ENCODE assay signal across 25 mouse cellular contexts in genomic region chr5:50015987-50016587, GRCm38 (mm10). TPM values are rescaled to one million over a fixed set of nuclear protein-coding genes. Genes with fewer than 3 reads are reported as not detected.
A peak's percentile ranks its signal among the peaks of the same experiment; 100 is the strongest.
DNase-seq lines count a peak whose midpoint lies in the region; ATAC-seq lines count a peak whose summit lies in the region.
"Had no signal": no experiment of that assay in that cellular context is flagged by ENCODE, and none has a peak within 500 bp of the region (broad histone marks: within the 10 kb centered on the region; RNA-seq: fewer than 3 reads in every experiment).

No protein-coding gene starts in this region.

- H3K27me3 ChIP-seq in kidney, embryonic 16.5 days (ENCODE audit: insufficient read depth, low read length) = no peaks in the 10 kb centered on the region
- no peaks in the 10 kb centered on the region for H3K27me3 ChIP-seq in megakaryocyte, embryonic 14.5 days (replicated peaks)
- H3K27me3 ChIP-seq in limb, embryonic 10.5 days (ENCODE audit: low read depth, poor library complexity, severe bottlenecking) = no peaks in the 10 kb centered on the region
- H3K27me3 ChIP-seq: CH12.LX; forebrain, embryonic 15.5 days; hindbrain, embryonic 15.5 days; liver, embryonic 13.5 days; midbrain, embryonic 12.5 days; Patski had no signal

- no peak overlapping the region for H3K4me2 ChIP-seq in kidney, embryonic 16.5 days (replicated peaks; ENCODE audit: low read depth, low read length)
- H3K4me2 ChIP-seq: forebrain, embryonic 15.5 days; heart, embryonic 11.5 days; hindbrain, embryonic 15.5 days; midbrain, embryonic 12.5 days had no signal

- no peak overlapping the region; the same call in 1 of the 2 replicates for H3K27ac ChIP-seq in kidney, embryonic 16.5 days (ENCODE audit: low read length)
- H3K27ac ChIP-seq in limb, embryonic 10.5 days = 0 out of 2 replicates have a peak overlapping the region, but pooled peaks have one; percentile 14
- H3K27ac ChIP-seq: forebrain, embryonic 15.5 days; hindbrain, embryonic 15.5 days; liver, embryonic 13.5 days had no signal

- DNase-seq in kidney, postnatal 14 days = no peak
- no peak for DNase-seq in limb, embryonic 10.5 days (ENCODE audit: low spot score)
- DNase-seq in gastrocnemius, postnatal 36 days = no peak
- no peak for DNase-seq in adrenal gland, postnatal 36 days
- DNase-seq: B cell, adult 2 months; cerebellum, adult 11-12 months; cerebellum, postnatal 10 days; heart, adult 11 months; kidney, postnatal 10 days; layer of hippocampus, postnatal 36 days; liver, embryonic 13.5 days; retina, postnatal 1 day; right cerebral cortex, postnatal 25 days; spleen, adult 18-20 months; thymus, postnatal 14 days had no signal

- H3K4me1 ChIP-seq in kidney, embryonic 16.5 days (ENCODE audit: insufficient read depth, low read length) = 0 out of 2 replicates have a peak, but pooled peaks cover 8% of the 10 kb centered on the region
- H3K4me1 ChIP-seq in megakaryocyte, embryonic 14.5 days = peaks cover 25% of the 10 kb centered on the region
- peaks cover 16% of the 10 kb centered on the region for H3K4me1 ChIP-seq in limb, embryonic 10.5 days

- H3K9ac ChIP-seq in kidney, embryonic 16.5 days (replicated peaks; ENCODE audit: low read length) = no peak overlapping the region
- H3K9ac ChIP-seq: forebrain, embryonic 15.5 days; hindbrain, embryonic 15.5 days; liver, embryonic 13.5 days; midbrain, embryonic 12.5 days had no signal

- ATAC-seq in kidney, embryonic 16.5 days (ENCODE audit: low FRiP score, low TSS enrichment) = peak; percentile 67; the same call in 1 of the 2 replicates
- no peak for ATAC-seq in megakaryocyte, adult 5-6 weeks (ENCODE audit: poor library complexity, severe bottlenecking)
- ATAC-seq: forebrain, embryonic 15.5 days; Patski had no signal

- WGBS in kidney, embryonic 16.5 days = 44% methylated on average over 5 of the region's 5 CpGs
- WGBS in limb, embryonic 10.5 days = 77% methylated on average over 5 of the region's 5 CpGs

- H3K9me3 ChIP-seq in kidney, embryonic 16.5 days (ENCODE audit: low read length) = no peaks in the 10 kb centered on the region
- no peaks in the 10 kb centered on the region for H3K9me3 ChIP-seq in megakaryocyte, embryonic 14.5 days
- no peaks in the 10 kb centered on the region for H3K9me3 ChIP-seq in limb, embryonic 10.5 days (replicated peaks)
- H3K9me3 ChIP-seq: forebrain, embryonic 15.5 days; G1E; hindbrain, embryonic 15.5 days; liver, embryonic 13.5 days; midbrain, embryonic 12.5 days had no signal

- H3K4me3 ChIP-seq in kidney, embryonic 16.5 days (ENCODE audit: low read length) = no peak overlapping the region
- H3K4me3 ChIP-seq in megakaryocyte, embryonic 14.5 days (replicated peaks) = peak overlapping the region; percentile 30
- no peak overlapping the region for H3K4me3 ChIP-seq in limb, embryonic 10.5 days
- H3K4me3 ChIP-seq: forebrain, embryonic 15.5 days; hindbrain, embryonic 15.5 days; liver, embryonic 13.5 days; midbrain, embryonic 12.5 days had no signal

- H3K36me3 ChIP-seq in kidney, embryonic 16.5 days (ENCODE audit: insufficient read depth, low read length) = peaks cover 10% of the 10 kb centered on the region
- H3K36me3 ChIP-seq in megakaryocyte, embryonic 14.5 days (replicated peaks; ENCODE audit: low read length) = peaks cover 3% of the 10 kb centered on the region
- peaks cover 74% of the 10 kb centered on the region for H3K36me3 ChIP-seq in limb, embryonic 10.5 days
- H3K36me3 ChIP-seq: G1E; hindbrain, embryonic 15.5 days; liver, embryonic 13.5 days had no signal

- intact Hi-C loops in gastrocnemius, postnatal 36 days (cut with DNase I) = no loop called here

RNA-seq across cellular contexts. Expression of gene Adgra3, which starts 42.7 kb away (rescaled TPM):
- 18.3 and 35.3 TPM in 2 replicates for polyA plus RNA-seq in kidney, embryonic 16.5 days (2015; fragmentation: Nextera tagmentation; extraction: Ambion mirVana)
- polyA plus RNA-seq in megakaryocyte, embryonic 14.5 days (2012; ENCODE audit: insufficient read depth, low replicate concordance) = 0.18 and 0.96 TPM in 2 replicates
- total RNA-seq in megakaryocyte, adult 5-6 weeks (2015) = 0.22 and 1.6 TPM in 2 replicates
- total RNA-seq in megakaryocyte, adult 5-6 weeks (2017) = 0.22 and 1.2 TPM in 2 replicates
- polyA plus RNA-seq in limb, embryonic 10.5 days (2016; fragmentation: Nextera tagmentation; extraction: Ambion mirVana) = 50.0 and 53.3 TPM in 2 replicates
- 10 to 100 TPM; 12.6 TPM for total RNA-seq in gastrocnemius, postnatal 36 days (2021)
- total RNA-seq in adrenal gland, postnatal 36 days (2021) = 10 to 100 TPM; 39.2 to 56.5 TPM
- total RNA-seq: CH12.LX had no signal
- polyA plus RNA-seq: G1E had no signal

Comparison
In these comparisons a context has a peak if more than half of its experiments do, and no peak if none do; other contexts are left out.
1. RNA of gene Adgra3, which starts 42.7 kb away (total RNA-seq): 39.2 to 56.5 TPM in adrenal gland, postnatal 36 days and 12.6 TPM in gastrocnemius, postnatal 36 days; 0.22 to 1.6 TPM in megakaryocyte, adult 5-6 weeks; every median in the first group is over 4 times any median in the second.